Mouse (Mus musculus) heart, adult 18-20 months (tissue): ENCODE data around the gene Cbfa2t3. TPM values are rescaled to one million over a fixed set of nuclear protein-coding genes. Genes with fewer than 3 reads are reported as not detected.

ENCODE experiments used
- microRNA-seq, 2 experiments: library from miRNA; unstranded; fragments of <30 nt; microRNA quantifications; one replicate each; pipeline ENCODE4 v1.2.0; 2022
- total RNA-seq, 2 experiments: library from RNA; stranded (reverse); gene quantifications; 2 replicates each; pipeline ENCODE4 v1.2.3; 2021

The Cbfa2t3 gene
- total RNA-seq, 2 experiments from 2014 or later: 18.7 to 20.4 TPM

Small RNA genes within 50 kb of the gene (microRNA-seq; reads per million reads assigned to microRNA genes)
- 0 reads per million in 2 experiments for gene Mir6396

Other genes starting within 250 kb of the Cbfa2t3 start
- 1 to 10 TPM; 2.2 to 4.4 TPM for gene Snai3, start 238.4 kb downstream of the Cbfa2t3 start, total RNA-seq
- 10 to 100 TPM; 42.1 to 51.7 TPM for gene Rnf166, start 223.0 kb downstream of the Cbfa2t3 start, total RNA-seq
- 1 to 10 TPM; 5.8 to 8.0 TPM for gene Ctu2, start 223.0 kb downstream of the Cbfa2t3 start, total RNA-seq
- gene Piezo1, start 147.8 kb downstream of the Cbfa2t3 start, total RNA-seq: 10 to 100 TPM; 11.4 to 13.3 TPM
- 1 to 10 TPM; 2.5 to 2.8 TPM for gene Cdt1, start 131.1 kb downstream of the Cbfa2t3 start, total RNA-seq
- 10 to 100 TPM; 40.8 to 42.7 TPM for gene Aprt, start 122.2 kb downstream of the Cbfa2t3 start, total RNA-seq
- gene Galns, start 87.6 kb downstream of the Cbfa2t3 start, total RNA-seq: 1 to 10 TPM; 3.6 to 4.0 TPM
- gene Trappc2l, start 87.5 kb downstream of the Cbfa2t3 start, total RNA-seq: 10 to 100 TPM; 62.0 to 69.1 TPM
- gene Pabpn1l, start 76.4 kb downstream of the Cbfa2t3 start, total RNA-seq: not detected
- 10 to 100 TPM; 32.3 to 35.1 TPM for gene Acsf3, start 76.4 kb upstream of the Cbfa2t3 start, total RNA-seq
- gene Cdh15, start 148.9 kb upstream of the Cbfa2t3 start, total RNA-seq: not detected